Mouse (Mus musculus): ENCODE data around the gene 1700030J22Rik. TPM values are rescaled to one million over a fixed set of nuclear protein-coding genes. Genes with fewer than 3 reads are reported as not detected.

The 1700030J22Rik gene
- polyA plus RNA-seq, 1 experiment: 0.69 TPM

DNA sequence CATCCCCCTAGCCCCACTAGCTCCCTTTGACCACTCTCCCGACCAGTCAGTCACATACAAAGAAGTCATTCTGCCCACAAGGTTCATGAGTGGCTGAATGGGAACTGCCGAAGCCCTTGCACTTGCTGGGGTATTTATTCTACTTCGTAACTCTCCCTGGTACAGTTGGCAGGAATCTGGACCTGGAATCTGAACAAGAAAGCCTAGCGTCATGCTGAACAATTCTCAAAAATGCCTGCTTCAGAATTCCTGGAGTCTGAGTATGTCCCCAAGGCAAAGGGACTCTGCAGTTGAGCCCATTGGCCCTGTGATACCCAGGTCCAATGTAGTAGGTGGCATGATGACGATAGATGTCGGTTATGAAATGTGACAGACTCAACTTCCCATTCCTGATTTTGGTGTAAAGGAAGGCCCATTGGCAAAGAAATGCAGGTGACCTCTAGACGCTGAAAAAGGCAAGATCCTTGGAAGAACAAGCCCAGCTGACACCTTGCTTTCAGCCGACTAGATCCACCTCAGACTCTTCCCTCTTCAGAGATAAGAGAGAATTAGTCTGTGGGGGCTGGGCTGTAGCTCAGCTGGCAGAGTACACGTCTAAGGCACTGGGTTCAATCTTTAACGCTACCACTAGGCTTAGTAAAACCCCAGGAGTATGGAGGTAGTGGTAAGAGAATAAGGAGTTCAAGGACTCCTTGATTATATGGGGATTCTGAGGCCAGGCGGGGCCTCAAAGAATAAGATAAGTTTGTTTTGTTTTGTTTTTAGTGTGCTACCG is 36.3 kb downstream of the 1700030J22Rik start:
- TF ChIP-seq GATA1 (IDR thresholded peaks at IDR 0.05; ENCODE audit: low read length): no peak

DNA sequence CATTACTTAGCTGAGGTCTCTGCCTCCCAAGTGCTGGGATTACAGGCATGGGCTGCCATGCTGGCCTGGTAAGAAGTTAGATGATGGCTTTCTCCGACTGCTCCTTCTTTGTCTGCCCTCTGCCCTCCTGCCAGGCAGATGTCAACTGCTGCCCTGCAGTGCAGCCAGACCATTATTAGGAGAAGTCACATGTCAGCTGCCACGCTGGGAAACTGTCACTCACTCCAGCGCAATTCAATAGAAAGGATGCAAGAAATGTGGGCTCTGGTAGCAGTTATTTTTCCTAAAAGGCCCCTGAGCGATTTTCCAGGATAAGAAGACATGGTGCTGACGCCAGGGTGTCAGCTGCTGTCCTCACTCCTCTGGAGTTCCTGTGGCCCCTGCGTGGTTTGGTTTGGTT is 43.3 kb downstream of the 1700030J22Rik start:
- no peak for TF ChIP-seq GATA1 (IDR thresholded peaks at IDR 0.05; ENCODE audit: low read length)

DNA sequence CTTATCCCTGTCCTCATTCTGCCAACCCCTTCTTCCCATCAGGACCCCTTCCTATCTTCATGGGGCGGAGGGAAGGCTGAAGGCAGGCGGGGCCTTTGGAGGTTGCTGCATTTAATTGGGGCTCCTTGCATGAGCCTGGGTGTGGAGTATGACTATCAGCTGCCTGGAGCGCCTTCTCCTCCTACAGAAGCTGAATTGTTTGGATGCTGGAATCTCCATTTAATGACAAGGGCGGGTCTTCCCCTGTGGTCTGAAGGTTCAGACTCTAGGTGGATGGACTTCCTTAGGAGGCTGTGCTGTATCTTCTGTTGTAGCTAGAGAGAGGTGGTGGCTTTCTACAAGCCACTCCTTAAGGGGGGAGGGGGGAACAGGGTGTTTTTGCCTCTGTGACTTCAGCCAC is 43.8 kb downstream of the 1700030J22Rik start:
- no peak for TF ChIP-seq GATA1 (IDR thresholded peaks at IDR 0.05; ENCODE audit: low read length)

DNA sequence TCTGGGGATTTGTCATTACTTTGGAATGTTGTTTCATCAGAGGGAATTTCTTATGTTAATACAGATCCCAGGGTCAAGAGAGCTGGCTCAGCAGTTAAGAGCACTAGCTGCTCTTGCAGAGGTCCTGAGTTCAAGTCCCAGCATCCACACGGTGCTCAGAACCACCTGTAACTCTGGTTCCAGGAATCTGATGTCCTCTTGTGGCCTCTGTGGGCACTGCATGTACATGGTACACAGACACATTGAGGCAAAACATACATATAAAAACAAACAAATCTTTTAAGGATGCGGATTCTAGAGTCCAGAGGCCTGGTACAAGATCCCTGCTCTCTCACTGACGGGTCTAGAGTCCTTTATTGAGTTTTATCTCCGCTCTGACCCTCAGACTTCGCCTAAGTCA is 50.2 kb downstream of the 1700030J22Rik start:
- no peak for TF ChIP-seq GATA1 (IDR thresholded peaks at IDR 0.05; ENCODE audit: low read length)

DNA sequence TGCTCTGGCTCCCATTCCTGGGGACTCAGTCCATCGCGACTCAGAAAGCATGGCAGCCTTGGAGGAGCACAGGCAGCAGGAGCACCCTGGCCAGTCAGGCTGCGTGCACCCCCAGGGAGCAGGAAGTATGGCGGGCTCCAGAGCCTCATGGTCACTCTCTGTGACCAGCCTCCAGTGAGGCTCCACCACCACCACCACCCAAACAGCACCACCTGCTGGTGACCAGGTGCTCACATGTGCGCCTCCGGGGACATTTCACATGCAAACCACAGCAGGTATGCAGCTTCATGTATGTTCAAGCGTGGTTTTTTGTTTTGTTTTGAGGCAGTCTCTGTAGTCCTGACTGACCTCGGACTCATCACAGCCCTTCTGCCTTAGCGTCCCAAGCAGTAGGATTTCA is 50.9 kb downstream of the 1700030J22Rik start:
- no peak for TF ChIP-seq GATA1 (IDR thresholded peaks at IDR 0.05; ENCODE audit: low read length)

DNA sequence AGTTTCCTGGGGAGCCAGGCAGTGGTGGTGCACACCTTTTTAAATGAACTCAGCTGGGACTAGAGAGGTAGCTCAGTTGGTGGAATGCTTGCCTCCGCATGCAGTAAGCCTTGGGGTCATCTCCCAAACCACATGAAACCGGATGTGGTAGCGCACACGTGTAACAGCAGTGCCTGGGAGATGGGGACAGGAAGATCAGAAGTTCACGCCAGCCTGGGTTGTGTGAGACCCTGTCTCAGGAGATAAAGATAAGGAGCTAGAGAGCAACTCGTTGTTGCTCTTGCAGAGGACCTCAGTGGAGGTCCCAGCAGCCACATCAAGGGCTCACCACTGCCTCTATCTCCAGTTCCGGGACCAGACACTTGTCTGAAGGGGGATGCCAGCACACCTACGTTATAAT is 55.2 kb downstream of the 1700030J22Rik start:
- TF ChIP-seq GATA1 (IDR thresholded peaks at IDR 0.05; ENCODE audit: low read length): peak; percentile 15

DNA sequence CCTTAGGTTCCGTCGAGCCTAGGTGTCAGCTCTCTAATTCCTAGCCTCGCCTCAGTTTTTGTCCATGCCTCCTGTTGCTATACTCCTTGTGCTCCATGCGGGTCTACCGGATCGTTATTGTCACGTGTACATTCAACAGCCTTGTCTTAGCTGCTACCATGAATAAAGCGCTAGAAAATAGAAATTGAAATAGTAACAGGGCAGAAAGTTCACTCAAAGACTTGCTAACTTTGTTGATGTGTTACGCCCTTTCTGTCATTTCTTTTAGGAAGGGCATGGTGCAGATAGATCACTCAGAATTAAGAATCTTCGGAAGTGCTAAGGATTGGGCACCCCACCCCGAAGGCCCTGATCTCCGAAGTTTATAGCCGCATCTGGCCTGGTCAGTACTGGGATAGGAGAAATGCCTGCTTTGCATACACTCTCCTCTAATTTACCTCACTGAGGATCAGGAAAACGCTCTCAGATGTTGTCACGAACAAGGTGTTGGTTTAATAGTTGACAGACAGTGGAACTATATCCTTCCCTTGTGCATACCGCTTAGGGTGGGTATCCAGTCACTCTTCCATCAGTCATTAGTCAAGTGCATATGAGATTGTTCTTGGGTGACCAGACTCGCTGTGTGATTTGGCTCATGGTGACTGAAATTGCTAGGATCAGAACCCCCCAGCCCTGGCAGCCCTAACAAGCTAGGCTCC is 56.5 kb downstream of the 1700030J22Rik start:
- TF ChIP-seq GATA1 (IDR thresholded peaks at IDR 0.05; ENCODE audit: low read length): no peak

DNA sequence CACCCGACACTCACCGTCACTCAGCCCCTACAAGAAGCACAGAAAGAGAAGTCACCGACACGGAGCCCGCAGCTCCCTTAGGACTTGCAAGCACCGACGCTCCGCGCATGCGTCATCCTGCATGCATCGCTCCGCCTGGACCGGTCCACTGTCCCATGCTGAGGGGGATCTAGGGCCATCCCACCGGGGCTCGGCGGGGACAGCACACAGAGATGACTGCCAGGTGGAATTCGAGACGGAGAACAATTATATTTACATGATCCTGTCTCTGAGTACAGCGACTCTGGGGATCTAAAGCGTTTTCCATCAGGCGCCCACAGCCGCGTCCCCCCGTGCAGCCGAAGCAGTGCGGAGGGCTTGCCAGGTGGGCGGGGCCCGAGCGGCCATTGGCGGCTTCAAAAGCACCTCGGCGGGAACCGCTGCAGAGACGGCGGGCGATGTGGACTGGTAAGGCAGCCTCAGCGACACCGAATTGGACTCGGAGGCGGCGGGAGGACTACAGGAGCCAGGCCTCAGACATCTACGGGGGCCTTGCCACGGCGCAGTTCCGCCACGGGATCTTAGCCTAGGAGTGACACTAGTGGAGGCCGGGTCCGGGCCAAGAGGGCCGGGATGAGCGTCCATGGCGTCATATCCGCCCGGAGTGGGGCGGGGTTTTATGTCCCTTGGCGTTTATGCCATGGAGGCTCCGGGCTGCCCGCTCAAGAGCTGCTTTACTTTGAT is 57.3 kb downstream of the 1700030J22Rik start, which contains the start of the genes Cmc2 and Cenpn:
TSS of gene Cmc2 (minus strand) at position 119 of the 723 bp plus-strand sequence.
TSS of gene Cenpn (plus strand) at position 394 of the 723 bp plus-strand sequence.
- no peak for TF ChIP-seq GATA1 (IDR thresholded peaks at IDR 0.05; ENCODE audit: low read length)

DNA sequence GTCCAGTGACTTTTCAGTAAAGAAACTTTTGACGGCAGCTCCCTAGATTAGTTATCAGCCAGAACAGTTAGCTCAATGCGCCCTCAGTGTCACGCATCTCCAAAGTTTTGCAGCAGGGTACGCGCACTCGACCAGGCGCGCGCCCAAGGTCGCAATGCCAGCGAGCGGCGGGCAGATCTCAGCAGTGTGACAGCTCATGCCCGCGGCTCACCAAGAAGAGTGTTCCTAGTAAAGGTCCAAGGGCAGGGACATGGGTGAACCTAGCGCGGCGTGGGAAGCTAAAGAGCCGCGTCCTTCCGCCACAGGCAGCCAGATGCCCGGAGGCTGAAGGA is 57.8 kb downstream of the 1700030J22Rik start:
- no peak for TF ChIP-seq GATA1 (IDR thresholded peaks at IDR 0.05; ENCODE audit: low read length)

Other genes starting within 250 kb of the 1700030J22Rik start
- not detected in 2 replicates for gene Cdyl2, start 246.0 kb downstream of the 1700030J22Rik start, polyA plus RNA-seq (2012)
- 46.3 and 76.1 TPM in 2 replicates for gene Cmc2, start 57.5 kb downstream of the 1700030J22Rik start, polyA plus RNA-seq (2012)
- 5.9 and 18.9 TPM in 2 replicates for gene Cenpn, start 57.2 kb downstream of the 1700030J22Rik start, polyA plus RNA-seq (2012)
- 8.9 and 10.4 TPM in 2 replicates for gene Atmin, start 35.6 kb downstream of the 1700030J22Rik start, polyA plus RNA-seq (2012)
- gene Gcsh, start 14.6 kb upstream of the 1700030J22Rik start, polyA plus RNA-seq (2012): 15.9 and 18.7 TPM in 2 replicates
- gene Pkd1l2, start 103.5 kb upstream of the 1700030J22Rik start, polyA plus RNA-seq (2012): not detected in 2 replicates
- gene Bco1, start 116.9 kb upstream of the 1700030J22Rik start, polyA plus RNA-seq (2012): not detected in 2 replicates
- gene Gan, start 179.2 kb upstream of the 1700030J22Rik start, polyA plus RNA-seq (2012): 1.2 and 1.7 TPM in 2 replicates